Mouse (Mus musculus) kidney, adult 2 months (tissue): ENCODE data around the gene Mdga1.

ENCODE experiments used
- CTCF ChIP-seq: fragments of 200-500 bp; conservative IDR thresholded peaks from 2 replicates; pipeline ENCODE4 v1.5.1; 2011; ENCODE audit warnings: low read depth, mild to moderate bottlenecking, control low read depth, low read length, moderate library complexity, mixed read lengths; ENCODE audit not compliant: insufficient read depth, insufficient read length
- POLR2A ChIP-seq: fragments of 200-500 bp; IDR thresholded peaks from one replicate; pipeline ENCODE4 v1.6.1; 2011; ENCODE audit warnings: low read depth, low read length, control low read depth

- no peak for TF ChIP-seq POLR2A
- no peak for TF ChIP-seq CTCF
These were observed 50.4 kb downstream of the Mdga1 start for GRCm38 (mm10) chr17:29919552-29919920.
